Mouse (Mus musculus) megakaryocyte, embryonic 14.5 days (primary cell): ENCODE measurements around the gene Trmt10c. TPM values are rescaled to one million over a fixed set of nuclear protein-coding genes. Genes with fewer than 3 reads are reported as not detected.
"Not testable (repeated sequence)": the region's sequence is repeated elsewhere in the genome, so short reads cannot be mapped to it uniquely, and the experiment has no call there.

ENCODE experiments used
- H3K27me3 ChIP-seq: replicated peaks from 2 replicates; pipeline ENCODE3; 2012; ENCODE audit warnings: inconsistent platforms
- H3K36me3 ChIP-seq: replicated peaks from 2 replicates; pipeline ENCODE3; 2012; ENCODE audit warnings: low read length, inconsistent platforms, mixed read lengths
- H3K4me1 ChIP-seq: 2 replicates; pipeline ENCODE4 v1.6.1; 2012; ENCODE audit warnings: inconsistent platforms
- H3K4me3 ChIP-seq: replicated peaks from 2 replicates; pipeline ENCODE3; 2012; ENCODE audit warnings: moderate library complexity, mild to moderate bottlenecking, inconsistent platforms
- H3K9me3 ChIP-seq: 2 replicates; pipeline ENCODE4 v1.6.1; 2012; ENCODE audit warnings: inconsistent platforms
- FLI1 ChIP-seq: IDR thresholded peaks from 2 replicates; pipeline ENCODE4 v1.6.1; 2012; ENCODE audit warnings: low read length, inconsistent platforms, mixed read lengths
- GATA1 ChIP-seq: IDR thresholded peaks from 3 replicates; pipeline ENCODE4 v1.6.1; 2012; ENCODE audit warnings: mixed read lengths, low read length, inconsistent platforms, borderline replicate concordance
- polyA plus RNA-seq: library from polyadenylated mRNA; stranded (reverse); fragments of >175 nt; gene quantifications from 2 replicates; pipeline ENCODE4 v1.2.3, GENCODE M21; 2012; ENCODE audit warnings: low replicate concordance; ENCODE audit not compliant: insufficient read depth

Trmt10c gene
- polyA plus RNA-seq, 1 experiment: 5.3 TPM

- no peak overlapping the region for H3K4me3 ChIP-seq
- TF ChIP-seq FLI1: no peak
- no peak for TF ChIP-seq GATA1
- peaks cover 39% of the 10 kb centered on the region for H3K4me1 ChIP-seq
- no peaks in the 10 kb centered on the region for H3K9me3 ChIP-seq
- no peaks in the 10 kb centered on the region for H3K27me3 ChIP-seq
- H3K36me3 ChIP-seq: no peaks in the 10 kb centered on the region
Observed at GRCm38 (mm10) chr16:56071317-56072232, 34.0 kb upstream of the Trmt10c start.

- Histone ChIP-seq H3K4me3 (no peak overlapping the region), H3K27me3 (no peaks in the 10 kb centered on the region), H3K36me3 (no peaks in the 10 kb centered on the region), H3K9me3 (no peaks in the 10 kb centered on the region), H3K4me1 (peaks cover 30% of the 10 kb centered on the region)
- TF ChIP-seq FLI1 (no peak), GATA1 (no peak)
Observed at GRCm38 (mm10) chr16:56068523-56069070, 31.0 kb upstream of the Trmt10c start.

- Histone ChIP-seq H3K9me3 (no peaks in the 10 kb centered on the region), H3K27me3 (no peaks in the 10 kb centered on the region), H3K4me3 (no peak overlapping the region), H3K36me3 (no peaks in the 10 kb centered on the region), H3K4me1 (peaks cover 16% of the 10 kb centered on the region)
- TF ChIP-seq FLI1: no peak
- TF ChIP-seq GATA1: no peak
Observed at GRCm38 (mm10) chr16:56066113-56066512, 28.5 kb upstream of the Trmt10c start.

- H3K4me1 ChIP-seq: peaks cover 16% of the 10 kb centered on the region
- peak overlapping the region; percentile 93 for H3K4me3 ChIP-seq
- no peaks in the 10 kb centered on the region for H3K36me3 ChIP-seq
- no peaks in the 10 kb centered on the region for H3K27me3 ChIP-seq
- TF ChIP-seq FLI1 (no peak), GATA1 (no peak)
- H3K9me3 ChIP-seq: no peaks in the 10 kb centered on the region
Observed at GRCm38 (mm10) chr16:56064334-56064990, 26.8 kb upstream of the Trmt10c start.

GRCm38 (mm10) chr16:56062981-56063380 is 25.4 kb upstream of the Trmt10c start:
- Histone ChIP-seq H3K9me3 (no peaks in the 10 kb centered on the region), H3K36me3 (no peaks in the 10 kb centered on the region), H3K27me3 (no peaks in the 10 kb centered on the region), H3K4me1 (peaks cover 7% of the 10 kb centered on the region), H3K4me3 (no peak overlapping the region)
- TF ChIP-seq GATA1 (no peak), FLI1 (no peak)

GRCm38 (mm10) chr16:56061995-56062594 is 24.5 kb upstream of the Trmt10c start:
- H3K4me1 ChIP-seq: peaks cover 4% of the 10 kb centered on the region; the same call in 1 of the 2 replicates
- no peaks in the 10 kb centered on the region for H3K9me3 ChIP-seq
- H3K27me3 ChIP-seq: no peaks in the 10 kb centered on the region
- H3K36me3 ChIP-seq: no peaks in the 10 kb centered on the region
- TF ChIP-seq FLI1: no peak
- TF ChIP-seq GATA1: no peak
- no peak overlapping the region for H3K4me3 ChIP-seq

- TF ChIP-seq FLI1 (no peak), GATA1 (no peak)
- H3K27me3 ChIP-seq: no peaks in the 10 kb centered on the region
- no peaks in the 10 kb centered on the region for H3K9me3 ChIP-seq
- no peaks in the 10 kb centered on the region for H3K36me3 ChIP-seq
- no peaks in the 10 kb centered on the region for H3K4me1 ChIP-seq
- H3K4me3 ChIP-seq: no peak overlapping the region
Observed at GRCm38 (mm10) chr16:56058151-56058550, 20.5 kb upstream of the Trmt10c start.

GRCm38 (mm10) chr16:56056944-56057590 is 19.4 kb upstream of the Trmt10c start:
- TF ChIP-seq FLI1: no peak
- TF ChIP-seq GATA1: no peak
- H3K4me3 ChIP-seq: no peak overlapping the region
- no peaks in the 10 kb centered on the region for H3K27me3 ChIP-seq

GRCm38 (mm10) chr16:56055911-56056310 is 18.3 kb upstream of the Trmt10c start:
- Histone ChIP-seq H3K9me3 (no peaks in the 10 kb centered on the region), H3K4me3 (no peak overlapping the region), H3K36me3 (no peaks in the 10 kb centered on the region), H3K27me3 (no peaks in the 10 kb centered on the region), H3K4me1 (no peaks in the 10 kb centered on the region)
- TF ChIP-seq GATA1 (no peak), FLI1 (no peak)

More at GRCm38 (mm10) chr16:56056944-56057590, 19.4 kb upstream of the Trmt10c start:
- H3K4me1 ChIP-seq: no peaks in the 10 kb centered on the region
- no peaks in the 10 kb centered on the region for H3K36me3 ChIP-seq
- no peaks in the 10 kb centered on the region for H3K9me3 ChIP-seq

- H3K4me3 ChIP-seq, H3K36me3 ChIP-seq, H3K27me3 ChIP-seq, H3K4me1 ChIP-seq, H3K9me3 ChIP-seq: not testable (repeated sequence)
Observed at GRCm38 (mm10) chr16:56048038-56048437, 10.4 kb upstream of the Trmt10c start, which contains the start of gene Senp7. TSS of gene Senp7 (plus strand) at chr16:56048338.
